Mouse (Mus musculus) liver, adult 2 months (tissue): ENCODE results near the gene Isca1. TPM values are rescaled to one million over a fixed set of nuclear protein-coding genes. Genes with fewer than 3 reads are reported as not detected.
"Not testable (repeated sequence)": the region's sequence is repeated elsewhere in the genome, so short reads cannot be mapped to it uniquely, and the experiment has no call there.

ENCODE experiments used
- DNase-seq: peaks from one replicate; pipeline ENCODE4 v3.0.0-alpha.2; 2011; ENCODE audit warnings: low read depth, low spot score; ENCODE audit errors: extremely low read depth
- H3K27ac ChIP-seq: fragments of 200-500 bp; replicated peaks from 2 replicates; pipeline ENCODE4 v1.5.1; 2012; ENCODE audit warnings: low read depth, mild to moderate bottlenecking, control low read depth, inconsistent platforms, low read length; ENCODE audit not compliant: insufficient read depth
- H3K27me3 ChIP-seq: fragments of 200-500 bp; 2 replicates; pipeline ENCODE4 v1.6.1; 2012; ENCODE audit warnings: mild to moderate bottlenecking, moderate library complexity, low read length, inconsistent platforms; ENCODE audit not compliant: control insufficient read depth, insufficient read depth
- H3K36me3 ChIP-seq: fragments of 200-500 bp; 2 replicates; pipeline ENCODE4 v1.6.1; 2012; ENCODE audit warnings: low read length, inconsistent platforms; ENCODE audit not compliant: control insufficient read depth, insufficient read depth
- H3K4me1 ChIP-seq: fragments of 200-500 bp; 2 replicates; pipeline ENCODE4 v1.6.1; 2011; ENCODE audit warnings: low read length; ENCODE audit not compliant: control insufficient read depth, insufficient read depth
- H3K4me3 ChIP-seq: fragments of 200-500 bp; 2 replicates; pipeline ENCODE4 v1.5.1; 2011; ENCODE audit warnings: low read depth, mild to moderate bottlenecking, control low read depth, low read length, moderate library complexity; ENCODE audit not compliant: insufficient read depth
- H3K79me2 ChIP-seq: fragments of 200-500 bp; 2 replicates; pipeline ENCODE4 v1.6.1; 2012; ENCODE audit warnings: inconsistent platforms, mild to moderate bottlenecking, low read length, moderate library complexity; ENCODE audit not compliant: control insufficient read depth, insufficient read depth
- H3K9ac ChIP-seq: fragments of 200-500 bp; 2 replicates; pipeline ENCODE4 v1.6.1; 2012; ENCODE audit warnings: low read depth, mild to moderate bottlenecking, control low read depth, inconsistent platforms, low read length
- CTCF ChIP-seq: fragments of 200-500 bp; IDR thresholded peaks from 2 replicates; pipeline ENCODE4 v1.5.1; 2011; ENCODE audit warnings: low read depth, low read length, control low read depth
- POLR2A ChIP-seq: fragments of 200-500 bp; IDR thresholded peaks from 2 replicates; pipeline ENCODE4 v1.6.1; 2011; ENCODE audit warnings: low read length, control low read depth; ENCODE audit not compliant: insufficient read depth; ENCODE audit errors: extremely low read depth
- WGBS: fragments of 180-500 bp; shearing (Covaris S2); methylation state at CpG from one replicate; pipeline ENCODE4 v1.1.7; 2018; 5-methylcytosine and 5-hydroxymethylcytosine counted together
- polyA plus RNA-seq: library from polyadenylated mRNA; depleted of rRNA; stranded (reverse); fragments of >200 nt; gene quantifications from 2 replicates; pipeline ENCODE4 v1.2.3, GENCODE M21; 2012
- total RNA-seq: library from RNA; depleted of rRNA; stranded (reverse); fragments of >200 nt; gene quantifications from 2 replicates; pipeline ENCODE4 v1.2.3, GENCODE M21; 2014

Isca1 gene
- total and polyA plus RNA-seq, 2 experiments: 32.4 to 52.8 TPM

DNA sequence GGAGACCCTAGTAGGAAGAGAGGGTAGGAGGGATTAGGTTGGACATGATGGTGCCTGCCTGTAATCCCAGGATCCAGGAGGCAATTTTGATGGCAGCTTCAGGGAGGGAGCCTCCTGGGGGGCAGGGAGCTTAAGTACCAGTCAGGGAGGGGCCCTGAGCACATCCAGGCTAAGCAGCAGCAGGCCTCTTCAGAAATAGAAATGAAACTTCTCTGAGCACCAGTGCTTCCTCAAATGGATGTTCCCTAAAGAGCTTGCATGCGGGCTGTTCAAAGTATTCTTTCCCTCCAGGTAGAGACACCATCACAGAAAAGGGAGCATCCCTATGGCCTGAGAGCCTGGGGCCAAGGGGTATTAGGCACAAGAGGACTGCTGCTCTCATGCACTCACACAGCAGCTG is 28.7 kb upstream of the Isca1 start:
- Histone ChIP-seq H3K4me1 (no peaks in the 10 kb centered on the region), H3K4me3 (no peak overlapping the region), H3K79me2 (no peaks in the 10 kb centered on the region), H3K27me3 (no peaks in the 10 kb centered on the region), H3K9ac (no peak overlapping the region), H3K36me3 (peaks cover 86% of the 10 kb centered on the region), H3K27ac (no peak overlapping the region)
- TF ChIP-seq CTCF (no peak), POLR2A (no peak)
- DNase-seq: no peak
- 87% methylated on average over 1 of the region's 1 CpGs for WGBS

- H3K27ac ChIP-seq: no peak overlapping the region
- H3K4me1 ChIP-seq: no peaks in the 10 kb centered on the region
- no peaks in the 10 kb centered on the region for H3K79me2 ChIP-seq
- H3K27me3 ChIP-seq: no peaks in the 10 kb centered on the region
- 91% methylated on average over 9 of the region's 9 CpGs for WGBS
- H3K9ac ChIP-seq: no peak overlapping the region
- peaks cover 88% of the 10 kb centered on the region for H3K36me3 ChIP-seq
- TF ChIP-seq CTCF (no peak), POLR2A (no peak)
- H3K4me3 ChIP-seq: no peak overlapping the region
- DNase-seq: no peak
These were observed 26.8 kb upstream of the Isca1 start for GRCm38 (mm10) chr13:59796466-59796848.

- H3K9ac ChIP-seq: no peak overlapping the region
- no peak for DNase-seq
These were observed 26.3 kb upstream of the Isca1 start for GRCm38 (mm10) chr13:59795807-59796465.

DNA sequence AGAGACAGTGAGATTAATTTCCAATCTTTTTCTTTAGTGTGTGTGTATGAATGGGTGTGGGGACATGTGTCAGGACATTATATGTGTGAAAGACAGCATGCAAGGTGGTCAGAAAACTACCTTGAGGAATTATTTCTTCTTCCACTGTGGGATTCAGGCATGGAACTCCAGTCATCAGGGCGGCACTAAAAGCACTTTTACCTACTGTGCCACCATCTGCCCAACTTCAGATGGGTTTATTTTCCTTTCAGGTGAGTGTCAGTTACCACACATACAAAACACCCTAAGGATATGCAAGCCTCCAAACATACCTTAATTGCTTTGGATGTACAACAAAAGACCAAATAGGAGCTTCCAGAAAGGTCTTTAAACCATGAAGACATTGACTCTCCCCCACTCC is 25.2 kb upstream of the Isca1 start:
- DNase-seq: no peak
- H3K27ac ChIP-seq: no peak overlapping the region
- TF ChIP-seq CTCF (no peak), POLR2A (no peak)
- H3K9ac ChIP-seq: no peak overlapping the region
- no peaks in the 10 kb centered on the region for H3K27me3 ChIP-seq
- H3K79me2 ChIP-seq: no peaks in the 10 kb centered on the region
- no peak overlapping the region for H3K4me3 ChIP-seq
- peaks cover 87% of the 10 kb centered on the region for H3K36me3 ChIP-seq
- H3K4me1 ChIP-seq: no peaks in the 10 kb centered on the region
- 92% methylated on average over 1 of the region's 1 CpGs for WGBS

More at GRCm38 (mm10) chr13:59795807-59796465, 26.3 kb upstream of the Isca1 start:
- WGBS: 94% methylated on average over 6 of the region's 6 CpGs
- Histone ChIP-seq H3K36me3 (peaks cover 87% of the 10 kb centered on the region), H3K4me1 (no peaks in the 10 kb centered on the region), H3K4me3 (no peak overlapping the region), H3K27me3 (no peaks in the 10 kb centered on the region), H3K27ac (no peak overlapping the region), H3K79me2 (no peaks in the 10 kb centered on the region)
- no peak for TF ChIP-seq POLR2A
- no peak for TF ChIP-seq CTCF

DNA sequence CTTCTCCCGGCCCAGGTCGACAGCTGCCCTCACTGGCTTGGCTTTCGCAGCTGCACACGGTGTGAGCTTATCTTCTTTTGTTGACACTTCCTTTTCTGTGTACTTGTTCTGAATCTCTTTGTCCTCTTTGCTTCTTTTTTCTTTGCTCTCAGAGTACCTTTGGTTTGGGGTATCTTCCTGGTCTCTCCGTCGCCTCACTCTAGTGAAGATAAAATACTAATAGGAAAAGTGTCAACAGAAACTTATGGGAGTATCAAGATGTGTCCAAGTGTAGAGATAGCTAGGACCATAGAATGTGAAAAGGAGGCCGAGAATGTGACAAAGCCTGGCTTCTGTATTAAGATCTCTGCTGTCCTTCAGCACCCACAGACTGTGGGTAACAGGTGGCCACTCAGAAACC is 12.5 kb upstream of the Isca1 start, which contains the start of gene Gm49354:
Gm49354 (minus strand) TSS at position 101 of the 400 bp plus-strand sequence.
- Histone ChIP-seq H3K27me3 (no peaks in the 10 kb centered on the region), H3K4me3 (no peak within 1 kb of the TSS), H3K4me1 (no peaks in the 10 kb centered on the region), H3K36me3 (peaks cover 86% of the 10 kb centered on the region), H3K79me2 (no peaks in the 10 kb centered on the region), H3K9ac (no peak within 1 kb of the TSS), H3K27ac (no peak within 1 kb of the TSS)
- WGBS: 79% methylated on average over 7 of the region's 7 CpGs
- no peak for DNase-seq
- TF ChIP-seq POLR2A (no peak), CTCF (no peak)

DNA sequence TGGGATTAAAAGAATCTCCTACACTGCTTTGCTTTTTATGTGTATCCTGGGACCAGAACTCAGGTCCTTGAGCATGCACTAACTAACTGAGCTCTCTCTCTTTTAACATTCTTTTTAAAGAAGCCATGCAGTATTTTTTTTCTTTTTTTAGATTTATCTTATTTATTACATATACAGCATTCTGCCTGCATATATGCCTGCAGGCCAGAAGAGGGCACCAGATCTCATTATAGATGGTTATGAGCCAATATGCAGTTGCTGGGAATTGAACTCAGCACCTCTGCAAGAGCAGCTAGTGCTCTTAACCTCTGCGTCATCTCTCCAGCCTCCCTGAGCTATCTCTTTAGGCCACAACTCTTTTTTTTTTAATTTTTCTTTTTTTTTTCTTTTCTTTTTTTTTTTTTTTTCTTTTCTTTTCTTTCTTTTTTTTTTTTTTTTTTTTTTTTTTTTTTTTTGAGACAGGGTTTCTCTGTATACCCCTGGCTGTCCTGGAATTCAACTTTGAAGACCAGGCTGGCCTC is 10.2 kb upstream of the Isca1 start:
- not testable (repeated sequence) for H3K27me3 ChIP-seq, H3K79me2 ChIP-seq, H3K4me3 ChIP-seq, H3K4me1 ChIP-seq, DNase-seq, H3K27ac ChIP-seq, H3K9ac ChIP-seq
- 90% methylated on average over 1 of the region's 1 CpGs for WGBS
- peaks cover 86% of the 10 kb centered on the region for H3K36me3 ChIP-seq
